Mouse (Mus musculus): Measurements from ENCODE around the gene Hoxb2.
A peak's percentile ranks its signal among the peaks of the same experiment; 100 is the strongest.

Hoxb2 gene

DNA sequence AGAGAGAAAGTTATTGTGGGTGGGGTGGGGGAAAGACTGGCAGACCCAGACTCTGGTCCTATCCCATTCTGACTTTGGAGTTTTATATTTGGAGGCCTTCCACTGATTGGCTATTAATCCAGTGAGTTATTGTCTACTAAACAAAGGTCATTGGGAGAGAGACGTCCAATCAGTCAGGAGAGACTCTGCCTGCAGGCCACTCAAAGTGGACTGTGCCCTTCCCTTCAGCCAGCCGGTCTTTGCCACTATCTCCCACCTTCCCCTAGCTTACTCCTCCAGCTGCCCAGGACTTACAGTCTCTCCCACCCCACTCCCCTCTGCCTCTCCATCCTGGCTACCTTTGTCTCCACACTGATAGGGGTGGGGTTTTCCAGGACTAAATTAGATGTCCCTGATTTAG lies 13.7 kb upstream of the Hoxb2 start:
- DNase-seq (ENCODE audit: low spot score): no peak

DNA sequence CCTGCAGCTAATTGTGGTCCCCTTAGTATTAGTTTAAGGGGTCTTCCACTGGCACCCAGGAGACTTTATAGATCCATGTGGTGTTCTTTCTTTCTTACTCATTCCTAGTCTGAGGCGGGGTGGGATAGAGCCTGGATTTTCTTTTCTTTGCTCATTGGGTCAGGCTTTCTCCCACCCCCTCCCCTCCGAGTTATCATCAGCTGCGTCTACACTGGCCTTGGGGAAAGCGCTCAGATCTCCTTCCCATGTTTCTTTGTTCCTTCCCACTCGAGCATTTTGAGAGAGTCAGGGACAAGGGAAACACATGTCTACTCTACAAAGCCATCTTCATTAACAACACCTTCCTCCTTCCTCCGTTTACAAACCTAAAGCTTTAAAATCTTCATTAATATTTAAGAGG lies 13.3 kb upstream of the Hoxb2 start:
- DNase-seq (ENCODE audit: low spot score): no peak

DNA sequence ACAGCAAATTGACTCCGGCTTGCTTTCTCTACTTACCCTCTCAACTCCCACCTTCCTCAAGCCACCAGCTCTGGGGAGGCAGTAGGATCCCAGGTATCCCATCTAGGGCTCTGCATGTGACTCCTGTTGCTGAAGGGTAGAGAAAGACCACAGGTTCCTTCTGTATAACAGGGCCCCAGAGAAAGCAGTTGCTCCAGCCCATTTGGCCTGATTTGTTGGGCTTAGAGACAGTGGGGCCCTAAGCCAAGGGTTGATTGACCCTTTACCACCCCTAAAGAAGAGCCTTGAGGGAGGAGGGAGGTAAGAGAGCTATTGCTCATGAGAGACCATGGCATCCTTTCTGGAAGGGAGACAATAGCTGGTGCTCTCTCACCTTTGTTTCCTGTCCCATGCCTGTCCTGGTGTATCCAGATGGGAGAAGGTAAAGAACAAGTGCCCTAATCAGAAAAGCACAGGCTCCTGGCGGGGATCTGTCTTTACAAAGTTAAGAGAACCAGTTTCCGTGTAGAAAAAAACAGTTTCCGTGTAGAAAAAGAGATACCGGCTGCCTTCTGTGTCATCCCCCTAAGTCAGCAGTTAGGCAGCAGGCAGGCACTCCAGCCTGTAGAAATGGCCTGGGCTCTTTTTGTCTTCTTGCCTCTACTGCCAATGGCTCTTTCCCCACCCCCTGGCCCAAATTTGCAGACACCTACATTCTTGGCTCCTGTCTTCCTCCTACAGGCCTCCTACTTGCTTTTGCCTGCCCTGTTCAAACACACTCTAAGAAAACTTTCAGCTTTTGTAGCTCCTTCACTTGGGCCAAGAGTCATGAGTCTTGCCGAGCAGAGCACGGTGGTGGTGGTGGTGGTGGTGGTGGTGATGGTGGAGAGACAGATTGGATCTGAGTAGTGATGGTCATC lies 11.1 kb upstream of the Hoxb2 start:
- no peak for DNase-seq (ENCODE audit: low spot score)

DNA sequence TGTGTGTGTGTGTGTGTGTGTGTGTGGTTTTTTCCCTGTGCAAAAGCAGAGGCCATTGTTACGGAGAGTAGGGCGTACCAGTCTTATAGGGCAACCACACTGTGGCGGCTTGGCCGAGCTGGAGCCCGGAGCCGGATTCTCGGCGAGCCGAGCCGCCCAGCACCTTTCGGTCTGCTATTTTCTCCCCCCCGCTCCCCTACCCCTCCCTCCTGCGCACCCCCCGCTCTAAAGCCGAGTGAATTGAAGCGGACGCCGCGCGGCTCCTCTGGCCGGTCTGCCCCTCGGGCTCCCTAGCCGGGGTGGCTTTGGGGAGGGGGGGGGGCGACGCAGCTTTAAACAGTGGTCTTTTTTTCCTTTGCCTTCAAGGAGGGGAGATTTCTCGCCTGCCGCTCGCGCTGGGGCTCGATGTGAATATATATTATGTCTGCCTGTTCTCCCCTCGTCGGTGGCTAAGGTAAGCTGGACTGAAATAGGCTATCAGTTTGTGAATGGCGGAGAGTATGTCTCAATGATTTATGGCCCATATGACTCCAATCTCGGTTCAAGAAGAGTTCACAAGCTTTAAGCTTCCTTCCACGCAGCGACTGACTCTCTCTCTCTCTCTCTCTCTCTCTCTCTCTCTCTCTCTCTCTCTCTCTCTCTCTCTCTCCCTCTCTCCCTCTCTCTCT lies 9.5 kb upstream of the Hoxb2 start:
- DNase-seq (ENCODE audit: low spot score): peak; percentile 40

DNA sequence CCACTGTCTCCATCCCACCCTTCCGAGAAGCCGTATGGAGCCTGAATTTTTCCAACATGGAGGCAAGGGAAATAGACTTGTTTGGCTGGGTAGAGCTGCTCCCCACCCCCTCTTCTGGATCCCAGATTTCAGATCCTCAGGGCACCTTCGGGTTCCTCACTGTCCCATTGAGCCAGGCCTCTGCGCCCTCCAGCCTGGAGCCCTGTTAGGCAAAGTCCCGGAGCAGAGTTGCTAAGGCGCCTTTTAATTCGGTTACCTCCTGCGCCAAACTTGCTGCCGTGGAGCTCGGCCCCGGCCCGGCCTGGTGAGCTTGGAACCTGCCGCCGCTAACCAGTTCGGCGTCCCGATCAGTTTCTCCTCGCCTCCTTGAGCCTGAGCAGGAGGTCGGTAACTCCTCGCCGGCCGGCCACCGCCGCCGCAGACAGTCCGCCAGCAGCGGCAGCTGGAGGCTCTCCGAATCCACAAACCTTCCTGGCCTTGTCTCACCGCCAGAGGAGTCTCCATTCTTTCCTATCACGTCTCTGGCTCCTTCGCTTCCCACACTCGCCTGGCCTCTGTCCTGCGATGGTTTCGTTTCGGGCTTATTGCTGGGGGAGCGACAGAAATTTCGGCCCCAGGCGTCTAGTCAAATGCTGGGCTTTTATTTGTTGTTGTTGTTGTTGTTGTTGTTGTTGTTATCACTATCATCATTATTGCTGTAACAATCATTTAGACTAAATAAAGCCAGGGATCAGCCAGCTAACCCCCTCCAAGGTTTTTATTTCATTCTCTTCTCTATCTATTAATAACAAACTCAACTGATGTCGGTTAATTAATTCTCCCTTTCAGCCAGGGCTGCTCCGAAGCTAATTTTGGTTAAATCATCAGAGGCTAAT lies 8.4 kb upstream of the Hoxb2 start:
- peak; percentile 57 for DNase-seq (ENCODE audit: low spot score)

DNA sequence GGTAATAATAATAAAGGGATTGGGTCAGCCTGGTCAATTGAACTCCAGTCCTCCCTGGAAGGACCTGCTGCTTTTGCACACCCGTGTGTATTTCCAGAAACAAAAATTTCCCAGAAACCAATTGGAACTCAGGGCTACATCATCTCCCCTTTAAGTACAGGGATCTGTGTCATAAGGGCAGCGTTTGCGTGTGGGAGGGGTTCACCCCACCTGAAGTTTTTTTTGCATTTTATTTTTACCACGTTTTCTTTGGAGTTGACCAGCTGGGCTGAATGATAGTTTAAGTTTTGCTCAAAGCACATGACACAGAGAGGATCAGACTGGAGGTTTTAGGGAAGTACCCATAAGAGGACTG lies 7.8 kb upstream of the Hoxb2 start:
- no peak for DNase-seq (ENCODE audit: low spot score)

DNA sequence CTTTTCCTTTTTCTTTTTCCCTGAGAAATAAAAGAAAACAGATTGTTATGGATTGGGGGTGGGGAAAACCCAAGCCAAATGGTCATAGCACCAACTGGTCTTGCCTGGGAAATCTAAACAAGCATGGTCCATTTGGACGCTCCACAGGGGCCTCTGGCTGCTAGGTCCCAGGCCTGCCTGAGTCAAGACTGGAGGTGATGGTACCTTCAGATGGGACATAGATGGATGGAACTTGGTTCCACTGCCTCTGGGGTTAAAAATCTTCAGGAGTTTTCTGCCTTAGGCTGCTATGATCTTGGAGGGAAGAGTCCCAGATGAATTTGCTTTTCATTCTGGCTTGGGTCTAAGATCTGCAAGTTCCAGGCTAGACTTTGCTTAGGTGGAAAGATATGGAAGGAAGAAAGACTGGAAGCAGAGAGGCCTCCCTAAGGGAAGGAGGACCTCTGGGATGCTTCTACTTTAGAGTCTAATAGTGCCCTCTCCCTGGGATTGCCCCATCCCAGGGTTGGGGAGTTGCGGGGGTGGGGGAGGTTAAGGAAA lies 7.0 kb upstream of the Hoxb2 start:
- DNase-seq (ENCODE audit: low spot score): no peak

DNA sequence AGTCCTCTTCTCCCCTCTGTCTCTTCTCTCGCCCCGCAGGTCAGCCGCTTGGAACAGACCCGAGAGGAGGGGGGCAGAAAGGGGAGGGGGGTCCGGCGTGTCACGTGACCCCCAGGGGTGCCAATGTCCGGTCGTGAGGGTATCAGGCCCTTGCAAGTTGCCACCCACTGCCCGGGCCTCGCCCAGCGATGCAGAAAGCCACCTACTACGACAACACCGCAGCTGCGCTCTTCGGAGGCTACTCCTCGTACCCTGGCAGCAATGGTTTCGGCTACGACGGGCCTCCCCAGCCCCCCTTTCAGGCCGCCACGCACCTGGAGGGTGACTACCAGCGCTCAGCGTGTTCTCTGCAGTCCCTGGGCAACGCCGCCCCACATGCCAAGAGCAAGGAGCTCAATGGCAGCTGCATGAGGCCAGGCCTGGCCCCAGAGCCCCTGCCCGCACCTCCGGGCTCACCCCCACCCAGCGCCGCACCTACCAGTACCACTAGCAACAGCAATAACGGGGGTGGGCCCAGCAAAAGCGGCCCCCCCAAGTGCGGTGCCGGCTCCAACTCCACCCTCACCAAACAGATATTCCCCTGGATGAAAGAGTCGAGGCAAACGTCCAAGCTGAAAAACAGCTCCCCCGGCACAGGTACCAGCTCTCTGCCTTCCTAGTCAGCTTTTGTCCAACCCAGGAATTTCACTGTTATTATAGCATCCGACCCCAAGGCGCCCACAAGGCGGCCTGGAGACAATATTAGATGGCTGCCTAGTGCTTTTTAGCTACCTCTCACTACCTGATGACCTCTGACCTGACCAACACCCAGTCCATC lies 6.1 kb upstream of the Hoxb2 start:
- no peak for DNase-seq (ENCODE audit: low spot score)

DNA sequence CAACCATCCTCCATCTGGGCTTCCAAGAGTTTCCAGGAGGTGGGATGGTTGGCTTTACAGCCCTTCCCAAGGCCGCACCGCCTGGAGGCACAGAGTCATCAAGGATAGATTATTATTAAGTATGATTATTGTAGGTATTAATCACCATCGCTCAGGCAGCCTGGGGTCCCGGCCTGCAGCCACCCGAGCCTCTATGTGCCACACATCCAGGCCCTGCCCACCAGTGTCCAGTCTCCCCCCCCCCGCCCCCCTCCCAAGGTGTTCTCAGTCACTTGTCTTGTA lies 5.5 kb upstream of the Hoxb2 start:
- no peak for DNase-seq (ENCODE audit: low spot score)

DNA sequence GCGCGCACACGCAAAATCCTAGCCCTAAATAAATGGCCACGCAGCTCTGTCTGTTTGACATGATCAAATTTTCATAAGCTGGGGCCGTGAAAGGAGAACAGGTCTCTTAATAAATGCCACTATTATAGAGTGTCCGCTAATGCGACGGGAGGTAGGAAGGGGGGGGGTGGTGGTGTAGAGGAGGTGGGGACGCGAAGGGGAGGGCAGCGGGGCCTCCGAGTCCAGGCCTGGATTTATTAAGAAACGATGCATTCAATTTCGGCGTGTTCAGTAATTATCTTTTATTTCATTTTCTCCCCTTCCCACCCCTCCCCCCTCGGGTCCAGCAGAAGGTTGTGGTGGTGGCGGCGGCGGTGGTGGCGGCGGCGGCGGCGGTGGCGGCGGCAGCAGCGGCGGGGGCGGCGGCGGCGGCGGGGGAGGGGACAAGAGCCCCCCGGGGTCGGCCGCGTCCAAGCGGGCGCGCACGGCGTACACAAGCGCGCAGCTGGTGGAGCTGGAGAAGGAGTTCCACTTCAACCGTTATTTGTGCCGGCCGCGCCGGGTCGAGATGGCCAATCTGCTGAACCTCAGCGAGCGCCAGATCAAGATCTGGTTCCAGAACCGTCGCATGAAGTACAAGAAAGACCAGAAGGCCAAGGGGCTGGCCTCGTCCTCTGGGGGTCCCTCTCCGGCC lies 5.0 kb upstream of the Hoxb2 start:
- no peak for DNase-seq (ENCODE audit: low spot score)

DNA sequence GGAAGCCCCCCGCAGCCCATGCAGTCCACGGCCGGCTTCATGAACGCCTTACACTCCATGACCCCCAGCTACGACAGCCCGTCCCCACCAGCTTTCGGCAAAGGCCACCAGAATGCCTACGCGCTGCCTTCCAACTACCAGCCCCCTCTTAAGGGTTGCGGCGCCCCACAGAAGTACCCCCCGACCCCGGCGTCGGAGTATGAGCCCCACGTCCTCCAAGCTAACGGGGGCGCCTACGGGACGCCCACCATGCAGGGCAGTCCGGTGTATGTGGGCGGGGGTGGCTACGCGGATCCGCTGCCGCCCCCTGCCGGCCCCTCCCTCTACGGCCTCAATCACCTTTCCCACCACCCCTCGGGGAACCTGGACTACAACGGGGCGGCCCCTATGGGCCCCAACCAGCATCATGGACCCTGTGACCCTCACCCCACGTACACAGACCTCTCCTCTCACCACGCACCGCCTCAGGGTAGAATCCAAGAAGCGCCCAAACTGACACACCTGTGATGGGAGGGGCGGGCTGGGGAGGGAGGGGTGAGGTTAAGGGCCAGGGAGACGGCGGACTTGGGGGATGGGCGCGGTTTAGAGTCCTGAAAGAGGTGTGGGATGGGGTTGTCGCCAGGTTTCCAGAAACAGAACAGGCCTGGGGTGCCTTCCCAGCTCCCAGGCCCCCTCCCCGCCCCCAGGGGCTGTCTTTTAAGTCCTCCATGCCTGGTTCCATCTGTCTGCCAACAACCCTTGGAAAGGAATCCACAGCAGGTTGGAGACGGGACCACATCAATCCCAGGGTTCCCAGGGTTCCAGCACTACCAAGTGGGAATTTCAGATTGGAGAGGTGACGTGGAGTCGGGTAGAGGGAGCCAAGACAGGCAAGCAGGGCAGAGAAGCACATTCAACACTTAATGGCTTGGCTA lies 4.2 kb upstream of the Hoxb2 start:
- no peak for DNase-seq (ENCODE audit: low spot score)

DNA sequence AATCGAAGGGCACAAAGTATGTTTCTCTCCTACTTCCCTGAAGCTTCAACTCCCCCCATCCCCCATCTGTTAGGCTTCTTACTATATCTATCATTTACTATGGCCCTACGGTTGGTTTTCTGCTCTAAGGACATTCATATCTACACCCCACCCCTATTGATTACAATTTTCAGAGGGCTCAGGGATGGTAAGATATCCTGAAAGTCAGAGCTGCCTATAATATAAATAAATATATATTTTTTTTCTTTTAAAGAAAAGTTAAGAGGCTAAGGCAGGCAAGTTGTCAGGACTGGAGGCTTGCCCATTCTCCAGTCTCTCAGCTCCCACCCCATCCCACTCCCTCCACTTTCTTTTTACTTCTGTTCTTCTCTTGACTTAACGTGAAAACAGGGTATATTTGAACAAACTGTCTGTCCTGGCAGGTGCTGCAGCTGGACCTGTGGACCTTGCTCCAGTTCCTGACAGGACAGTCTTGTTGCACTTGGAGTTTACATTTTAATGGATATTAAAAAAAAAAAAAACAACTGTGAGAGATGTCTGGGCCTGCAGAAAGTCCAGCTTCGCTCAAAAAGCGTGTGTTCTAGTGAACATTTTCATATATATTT lies 3.3 kb upstream of the Hoxb2 start:
- no peak for DNase-seq (ENCODE audit: low spot score)

DNA sequence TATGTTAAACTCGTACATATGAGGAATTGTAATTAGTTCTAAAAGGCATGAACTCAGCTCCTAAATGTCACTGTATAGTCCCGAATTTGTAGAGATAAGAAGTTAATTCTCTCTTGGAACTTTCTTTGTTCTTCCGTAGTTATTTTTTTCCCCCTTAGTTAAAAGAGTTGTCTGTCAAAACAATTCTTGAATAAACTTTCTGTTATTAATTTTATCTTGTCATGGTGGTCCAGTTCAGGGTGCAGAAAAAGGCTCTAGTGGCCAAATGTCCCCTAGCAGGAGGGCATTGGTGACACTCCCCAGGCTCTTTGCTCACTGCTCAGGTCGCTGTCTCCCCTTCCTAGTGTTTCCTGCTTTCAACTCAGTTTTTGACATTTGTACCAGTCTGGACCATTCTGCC lies 2.6 kb upstream of the Hoxb2 start:
- no peak for DNase-seq (ENCODE audit: low spot score)

DNA sequence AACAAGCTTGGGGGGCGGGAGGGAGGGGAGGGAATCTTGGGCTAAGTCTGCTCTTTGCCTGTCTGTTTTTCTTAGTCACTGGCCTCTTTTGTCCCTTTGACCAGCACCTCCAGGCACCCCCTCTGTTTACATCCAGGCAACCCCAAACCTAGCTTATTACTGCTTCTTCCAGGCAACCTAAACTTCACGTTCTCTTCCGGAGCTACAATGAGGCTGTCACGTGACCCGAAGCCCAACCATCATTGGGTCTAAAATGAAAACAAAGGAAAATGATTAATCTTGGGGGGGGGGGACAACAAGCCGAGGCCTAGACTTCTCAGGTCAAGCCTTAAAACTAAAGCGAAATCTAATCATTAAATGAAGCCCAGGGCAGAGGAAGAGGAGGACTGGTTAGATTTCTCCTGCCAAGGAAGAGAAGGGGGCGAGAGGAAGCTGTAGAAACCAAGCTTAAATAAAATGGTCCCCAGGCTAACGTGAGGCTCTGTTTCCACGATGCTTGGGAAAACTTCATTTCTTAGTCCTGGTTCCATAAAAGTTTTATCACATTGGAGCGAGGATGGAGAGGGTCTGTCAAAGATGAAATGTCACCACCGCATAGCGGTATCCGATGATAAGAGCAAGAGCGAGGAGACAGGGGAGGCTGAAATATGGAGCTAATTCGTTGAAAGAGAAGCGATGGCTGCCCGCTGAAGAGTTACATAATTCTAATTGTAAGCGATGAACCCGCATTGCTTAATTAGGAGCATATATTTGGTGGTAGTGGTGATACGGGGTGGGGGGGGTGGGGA lies 2.0 kb upstream of the Hoxb2 start:
- no peak for DNase-seq (ENCODE audit: low spot score)

DNA sequence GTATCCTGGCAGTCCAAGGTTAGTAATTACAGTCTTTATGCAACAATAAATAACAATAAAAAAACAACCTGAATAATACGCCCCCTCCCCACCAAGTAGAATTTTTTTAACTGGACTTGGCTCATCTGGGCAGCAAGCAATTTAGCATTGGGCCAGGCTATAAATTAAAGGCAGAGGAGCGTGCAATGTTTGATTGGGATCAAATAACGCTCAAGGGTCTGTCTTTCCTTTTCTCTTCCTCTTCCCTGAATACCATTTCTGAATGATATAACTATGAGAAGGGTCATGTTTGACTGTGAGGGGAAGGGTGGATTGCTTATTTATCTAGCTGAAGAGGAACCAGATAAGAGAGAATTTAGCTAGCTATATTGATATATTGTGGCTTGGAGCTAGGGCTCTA lies 1.3 kb upstream of the Hoxb2 start:
- no peak for DNase-seq (ENCODE audit: low spot score)

DNA sequence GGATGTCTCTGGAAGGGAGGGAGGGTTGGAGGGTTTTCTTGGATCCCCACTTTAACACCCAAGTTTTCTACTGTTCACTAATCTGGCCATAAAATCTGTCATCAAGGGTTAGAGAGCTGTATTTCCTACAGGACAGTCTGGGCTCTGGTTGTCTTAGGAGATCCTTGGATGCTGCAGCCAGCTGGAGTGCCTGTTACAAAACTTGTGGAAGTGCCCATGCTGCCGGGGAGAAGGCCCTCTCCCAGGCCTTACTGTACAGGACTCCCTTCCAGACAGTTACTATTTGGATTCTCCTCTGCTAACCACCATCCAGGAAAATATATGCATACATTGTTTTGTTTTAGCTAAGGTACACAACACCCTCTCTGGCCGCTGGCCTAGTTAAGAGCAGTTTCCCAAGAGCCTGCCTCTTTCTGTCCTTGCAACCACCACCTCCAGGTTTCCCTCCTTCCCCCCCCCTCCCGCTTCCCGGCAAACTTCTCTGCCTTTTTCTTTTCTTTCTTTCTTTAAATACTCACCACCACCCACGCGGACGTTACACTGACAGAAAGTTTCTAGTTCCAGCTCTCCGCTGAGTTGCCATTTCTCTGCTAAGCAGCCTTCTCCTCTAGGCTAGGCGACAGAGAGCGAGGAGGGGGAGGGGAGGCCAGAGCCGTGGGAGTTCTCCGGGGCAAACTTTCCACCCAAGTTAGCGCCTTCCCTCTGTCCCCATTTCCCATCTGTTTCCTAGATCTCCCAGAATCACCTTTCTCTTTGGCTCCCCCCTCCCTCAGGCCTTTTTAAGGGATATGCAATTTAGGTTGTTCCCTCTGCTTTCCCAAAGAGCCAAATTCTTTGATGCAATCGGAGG lies 609 bp upstream of the Hoxb2 start:
- DNase-seq (ENCODE audit: low spot score): peak; percentile 62

DNA sequence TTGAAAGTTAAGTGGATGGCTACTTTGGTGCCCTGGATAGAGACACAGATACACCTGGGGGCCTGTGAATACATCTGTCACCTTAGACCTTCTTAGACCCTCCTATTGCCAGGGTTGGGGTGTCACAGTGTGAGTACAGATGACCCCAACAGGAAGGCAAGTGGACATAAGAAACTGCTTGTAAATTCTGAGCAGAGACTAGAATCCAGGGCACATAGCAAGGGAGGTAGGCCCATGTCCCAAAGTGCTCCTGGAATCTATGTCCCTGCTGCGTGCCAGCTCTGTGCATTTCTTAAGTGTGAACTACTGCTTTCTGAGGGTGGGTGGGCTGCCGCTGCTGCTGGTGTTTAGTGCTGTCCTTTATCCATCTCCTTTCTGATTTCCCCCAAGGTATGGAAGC lies 466 bp downstream of the Hoxb2 start:
- DNase-seq (ENCODE audit: low spot score): peak; percentile 14

DNA sequence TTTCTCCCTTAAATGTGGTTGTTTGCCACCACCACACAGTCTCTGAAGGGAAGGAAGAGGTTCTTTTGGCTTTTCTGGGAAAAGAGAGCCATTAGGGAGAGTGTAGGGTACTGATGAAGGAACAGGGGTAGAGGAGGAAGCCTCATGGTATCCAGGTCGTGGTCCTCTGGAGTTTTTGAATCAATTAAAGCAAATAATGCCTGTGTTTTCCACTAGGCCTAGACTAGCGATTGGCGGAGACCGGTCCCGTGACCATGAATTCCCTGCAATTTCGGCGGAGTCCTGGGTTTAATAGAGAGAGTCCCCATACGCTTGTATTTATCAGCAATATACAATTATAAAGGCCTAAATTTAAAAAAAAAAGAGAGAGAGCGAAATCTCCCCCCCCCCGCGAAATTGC lies 987 bp downstream of the Hoxb2 start:
- DNase-seq (ENCODE audit: low spot score): peak; percentile 66
